Mouse (Mus musculus): ENCODE results near the gene Cd22. TPM values are rescaled to one million over a fixed set of nuclear protein-coding genes. Genes with fewer than 3 reads are reported as not detected.

Cd22 gene
- polyA plus RNA-seq (2017; shearing (Covaris generic)), result 10 to 100 TPM; 16.6 to 28.0 TPM

DNA sequence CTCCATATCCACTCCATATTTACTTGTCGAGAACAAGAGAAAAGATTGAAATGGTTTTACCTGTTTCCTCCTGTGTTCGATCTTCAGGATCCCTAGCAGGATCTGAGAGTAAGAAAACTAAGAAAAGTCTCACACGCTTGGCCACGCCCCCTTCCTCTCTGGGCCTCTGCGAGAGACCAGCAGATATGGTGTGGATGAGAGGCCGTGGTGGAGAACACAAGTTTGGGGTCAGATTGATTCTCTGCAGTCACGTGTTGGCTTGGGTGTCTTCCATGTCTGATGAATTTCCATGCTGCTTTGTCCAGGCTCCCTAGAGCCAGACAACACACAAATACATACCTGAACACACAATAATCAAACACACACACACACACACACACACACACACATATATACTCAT, at the start of gene Cd22:
TSS of gene Cd22 (minus strand) at position 167 of the 400 bp plus-strand sequence.

DNA sequence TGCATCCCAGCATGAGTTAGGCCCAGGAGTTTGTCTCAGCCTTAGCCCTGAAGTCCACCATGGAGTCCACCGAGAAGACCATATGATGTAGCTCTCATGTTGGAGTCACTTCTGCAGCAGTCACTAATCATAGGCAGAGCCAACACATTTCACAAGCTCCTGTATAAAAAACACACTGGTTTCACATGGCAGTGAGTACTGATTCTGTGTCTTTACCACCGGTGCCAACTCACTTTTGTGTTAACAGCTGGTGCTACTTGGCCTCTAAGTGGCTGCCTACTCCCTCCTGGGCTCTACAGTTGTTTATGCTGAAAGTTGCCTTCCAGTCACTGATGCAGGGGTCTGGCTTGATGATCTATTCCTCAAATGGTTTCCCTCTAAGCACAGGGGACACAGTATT, 44.4 kb upstream of the Cd22 start, which contains the start of gene Hamp2:
TSS of gene Hamp2 (minus strand) at position 101 of the 400 bp plus-strand sequence.

DNA sequence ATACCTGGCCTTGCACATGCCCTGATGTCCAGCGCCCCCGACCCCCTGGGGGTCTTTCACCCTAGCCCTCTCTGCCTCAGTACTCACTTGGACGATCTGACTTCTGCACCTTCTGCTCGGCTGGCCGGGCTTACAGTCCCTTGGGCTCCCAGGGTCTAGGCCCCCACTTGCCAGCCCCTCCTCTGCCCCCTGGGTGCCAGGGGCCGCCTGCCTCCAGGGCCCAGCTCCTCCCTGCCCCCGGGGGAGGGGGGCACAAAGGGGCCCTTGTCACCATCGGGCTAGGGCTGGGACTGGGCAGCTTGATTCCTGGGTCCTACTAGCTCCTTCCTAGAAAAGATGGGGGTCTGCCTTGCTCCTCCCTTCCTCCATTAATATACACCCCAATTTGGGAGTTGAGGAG, 34.6 kb upstream of the Cd22 start, which contains the start of gene Mag:
TSS of gene Mag (minus strand) at position 142 of the 400 bp plus-strand sequence.

DNA sequence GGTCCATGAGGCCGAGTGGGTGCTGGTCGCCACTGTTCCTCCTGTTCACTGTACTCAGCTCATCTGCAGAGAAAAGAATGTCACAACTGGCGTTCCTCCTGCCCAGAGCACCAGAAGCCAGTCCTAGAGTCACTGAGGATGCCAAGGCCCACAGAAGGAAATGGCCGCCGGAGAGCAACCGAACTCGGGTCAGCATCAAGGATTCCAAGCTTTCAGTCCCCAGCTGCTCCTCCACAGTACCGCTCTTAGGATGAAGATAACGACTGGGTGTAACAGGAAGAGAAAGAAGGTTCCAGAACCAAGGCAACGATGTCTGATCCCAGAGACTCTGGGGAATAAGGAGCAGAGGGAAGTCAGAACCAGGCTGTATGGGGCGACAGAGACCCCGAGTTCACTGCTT, 18.7 kb downstream of the Cd22 start, which contains the start of gene Ffar1:
TSS of gene Ffar1 (minus strand) at position 101 of the 400 bp plus-strand sequence.

DNA sequence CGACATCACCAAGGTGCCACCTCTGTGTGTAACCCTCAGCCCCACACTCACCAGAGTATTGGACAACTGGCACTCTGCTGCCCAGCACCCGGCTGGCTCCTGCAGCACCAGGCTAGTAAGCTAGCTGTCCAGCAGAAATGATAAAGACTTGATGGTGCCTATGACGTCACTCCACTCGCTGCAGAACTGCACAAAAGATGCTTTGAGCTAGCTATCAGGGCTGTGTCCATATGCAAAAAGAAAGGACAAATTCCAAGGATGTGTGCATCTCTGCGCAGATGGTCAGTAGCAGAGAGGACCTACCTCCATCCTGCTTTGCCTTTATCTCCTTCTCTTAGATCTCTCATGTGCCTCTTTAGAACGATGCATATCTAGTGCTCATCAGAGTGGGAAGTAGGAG, 24.1 kb downstream of the Cd22 start, which contains the start of gene Ffar3:
TSS of gene Ffar3 (minus strand) at position 101 of the 400 bp plus-strand sequence.

DNA sequence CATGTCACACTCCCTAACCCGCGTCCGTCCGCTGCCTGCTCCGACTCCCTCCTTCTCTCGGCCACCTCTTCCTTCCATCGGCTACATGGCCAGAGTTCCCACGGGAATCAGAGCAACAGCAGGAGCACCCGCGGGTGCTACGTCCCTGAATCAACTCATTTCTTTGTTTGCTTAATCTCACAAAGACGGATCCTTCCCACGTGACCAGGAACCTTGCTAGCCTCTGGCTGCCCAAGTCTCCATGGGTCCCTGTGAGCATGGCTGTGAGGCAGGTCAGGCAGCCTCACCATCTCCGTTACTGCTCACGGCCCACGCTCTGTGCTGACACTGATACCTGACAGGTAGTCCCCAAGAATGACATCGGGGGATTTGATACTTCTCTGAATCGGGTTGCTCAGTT, 56.5 kb downstream of the Cd22 start, which contains the start of gene Ffar2:
TSS of gene Ffar2 (minus strand) at position 101 of the 400 bp plus-strand sequence.

Other genes starting within 250 kb of the Cd22 start
- not detected for gene Etv2, start 244.5 kb downstream of the Cd22 start, polyA plus RNA-seq (2017; shearing (Covaris generic))
- 100 to 1,000 TPM; 177 to 208 TPM for gene Rbm42, start 230.0 kb downstream of the Cd22 start, polyA plus RNA-seq (2017; shearing (Covaris generic))
- gene Haus5, start 215.3 kb downstream of the Cd22 start, polyA plus RNA-seq (2017; shearing (Covaris generic)), result 10 to 100 TPM; 34.8 to 50.8 TPM
- gene Pmis2, start 208.7 kb downstream of the Cd22 start, polyA plus RNA-seq (2017; shearing (Covaris generic)), result 1 to 10 TPM in 1 of 2 experiments, not detected in 1; 3.0 TPM
- not detected for gene 2200002J24Rik, start 181.4 kb downstream of the Cd22 start, polyA plus RNA-seq (2017; shearing (Covaris generic))
- gene Atp4a, start 168.1 kb downstream of the Cd22 start, polyA plus RNA-seq (2017; shearing (Covaris generic)), result 1 to 10 TPM in 1 of 2 experiments, not detected in 1; 2.4 TPM
- 100 to 1,000 TPM; 107 to 111 TPM for gene Tmem147, start 150.8 kb downstream of the Cd22 start, polyA plus RNA-seq (2017; shearing (Covaris generic))
- gene Gapdhs, start 136.7 kb downstream of the Cd22 start, polyA plus RNA-seq (2017; shearing (Covaris generic)), result 1 to 10 TPM in 1 of 2 experiments, under 1 TPM in 1; 0.40 to 1.6 TPM
- gene Sbsn, start 128.9 kb downstream of the Cd22 start, polyA plus RNA-seq (2017; shearing (Covaris generic)), result 1 to 10 TPM in 1 of 2 experiments, not detected in 1; 2.9 TPM
- gene Dmkn, start 116.6 kb downstream of the Cd22 start, polyA plus RNA-seq (2017; shearing (Covaris generic)), result under 1 TPM in 1 of 2 experiments, not detected in 1; 0.37 TPM
- not detected for gene Krtdap, start 92.4 kb downstream of the Cd22 start, polyA plus RNA-seq (2017; shearing (Covaris generic))
- 1 to 10 TPM in 1 of 2 experiments, not detected in 1; 1.0 TPM for gene Ffar2, start 56.6 kb downstream of the Cd22 start, polyA plus RNA-seq (2017; shearing (Covaris generic))
- gene Ffar3, start 24.2 kb downstream of the Cd22 start, polyA plus RNA-seq (2017; shearing (Covaris generic)), result not detected
- gene Ffar1, start 18.8 kb downstream of the Cd22 start, polyA plus RNA-seq (2017; shearing (Covaris generic)), result 1 to 10 TPM in 1 of 2 experiments, under 1 TPM in 1; 0.14 to 1.0 TPM
- gene Mag, start 34.5 kb upstream of the Cd22 start, polyA plus RNA-seq (2017; shearing (Covaris generic)), result under 1 TPM; 0.17 to 0.66 TPM
- under 1 TPM in 1 of 2 experiments, not detected in 1; 0.40 TPM for gene Hamp2, start 44.3 kb upstream of the Cd22 start, polyA plus RNA-seq (2017; shearing (Covaris generic))
- under 1 TPM in 1 of 2 experiments, not detected in 1; 0.75 TPM for gene Hamp, start 63.7 kb upstream of the Cd22 start, polyA plus RNA-seq (2017; shearing (Covaris generic))
- 10 to 100 TPM in 1 of 2 experiments, 1 to 10 TPM in 1; 9.6 to 19.0 TPM for gene Usf2, start 76.5 kb upstream of the Cd22 start, polyA plus RNA-seq (2017; shearing (Covaris generic))
- 10 to 100 TPM in 1 of 2 experiments, 1 to 10 TPM in 1; 8.3 to 15.2 TPM for gene Lsr, start 93.1 kb upstream of the Cd22 start, polyA plus RNA-seq (2017; shearing (Covaris generic))
- gene Fam187b, start 93.4 kb upstream of the Cd22 start, polyA plus RNA-seq (2017; shearing (Covaris generic)), result under 1 TPM; 0.58 to 0.88 TPM
- 1,000 to 10,000 TPM; 1,742 to 2,151 TPM for gene Fxyd5, start 162.1 kb upstream of the Cd22 start, polyA plus RNA-seq (2017; shearing (Covaris generic))
- under 1 TPM in 1 of 2 experiments, not detected in 1; 0.48 TPM for gene Fxyd7, start 171.1 kb upstream of the Cd22 start, polyA plus RNA-seq (2017; shearing (Covaris generic))
- gene Fxyd1, start 176.9 kb upstream of the Cd22 start, polyA plus RNA-seq (2017; shearing (Covaris generic)), result 1 to 10 TPM in 1 of 2 experiments, under 1 TPM in 1; 0.64 to 1.1 TPM
- gene Lgi4, start 179.0 kb upstream of the Cd22 start, polyA plus RNA-seq (2017; shearing (Covaris generic)), result under 1 TPM; 0.27 to 0.71 TPM
- gene Fxyd3, start 196.4 kb upstream of the Cd22 start, polyA plus RNA-seq (2017; shearing (Covaris generic)), result 10 to 100 TPM in 1 of 2 experiments, under 1 TPM in 1; 0.91 to 12.9 TPM
- gene Hpn, start 234.9 kb upstream of the Cd22 start, polyA plus RNA-seq (2017; shearing (Covaris generic)), result 1 to 10 TPM; 3.8 to 8.1 TPM
- gene Scn1b, start 246.7 kb upstream of the Cd22 start, polyA plus RNA-seq (2017; shearing (Covaris generic)), result 1 to 10 TPM in 1 of 2 experiments, under 1 TPM in 1; 0.55 to 2.5 TPM

Measured in inflammation-experienced regulatory T-cells (primary cell).